Mouse (Mus musculus) layer of hippocampus, postnatal 36 days (tissue): ENCODE results near the gene Noc2l. TPM values are rescaled to one million over a fixed set of nuclear protein-coding genes. Genes with fewer than 3 reads are reported as not detected.

Experiments
- DNase-seq, 2 experiments: peaks; one replicate each; pipeline ENCODE4 v3.0.0; 2022
- total RNA-seq, 2 experiments: library from RNA; stranded (reverse); gene quantifications; 2 replicates each; pipeline ENCODE4 v1.2.3; 2021

Gene Noc2l
- total RNA-seq, 2 experiments from 2014 or later, result 65.7 to 71.6 TPM

DNA sequence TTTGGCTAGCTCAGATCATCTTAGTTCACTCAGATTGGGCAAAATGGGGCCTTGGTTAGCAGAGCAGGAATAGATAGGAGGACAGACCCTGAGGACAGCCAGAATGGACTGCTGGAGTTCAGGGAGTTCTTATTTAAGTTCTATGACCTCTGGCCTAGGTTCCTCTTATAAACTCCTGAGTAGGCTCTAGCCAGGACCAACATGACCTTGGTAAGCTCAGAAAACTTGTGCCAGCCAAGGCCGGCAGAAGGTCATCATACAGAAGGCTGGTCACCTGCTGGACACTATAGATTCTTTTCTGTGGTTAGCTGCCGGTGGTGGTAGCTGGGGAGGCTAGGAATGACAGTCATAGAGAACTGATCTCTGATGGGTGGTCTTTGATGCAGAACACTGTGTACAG, 19.6 kb upstream of the Noc2l start:
- no peak for DNase-seq

DNA sequence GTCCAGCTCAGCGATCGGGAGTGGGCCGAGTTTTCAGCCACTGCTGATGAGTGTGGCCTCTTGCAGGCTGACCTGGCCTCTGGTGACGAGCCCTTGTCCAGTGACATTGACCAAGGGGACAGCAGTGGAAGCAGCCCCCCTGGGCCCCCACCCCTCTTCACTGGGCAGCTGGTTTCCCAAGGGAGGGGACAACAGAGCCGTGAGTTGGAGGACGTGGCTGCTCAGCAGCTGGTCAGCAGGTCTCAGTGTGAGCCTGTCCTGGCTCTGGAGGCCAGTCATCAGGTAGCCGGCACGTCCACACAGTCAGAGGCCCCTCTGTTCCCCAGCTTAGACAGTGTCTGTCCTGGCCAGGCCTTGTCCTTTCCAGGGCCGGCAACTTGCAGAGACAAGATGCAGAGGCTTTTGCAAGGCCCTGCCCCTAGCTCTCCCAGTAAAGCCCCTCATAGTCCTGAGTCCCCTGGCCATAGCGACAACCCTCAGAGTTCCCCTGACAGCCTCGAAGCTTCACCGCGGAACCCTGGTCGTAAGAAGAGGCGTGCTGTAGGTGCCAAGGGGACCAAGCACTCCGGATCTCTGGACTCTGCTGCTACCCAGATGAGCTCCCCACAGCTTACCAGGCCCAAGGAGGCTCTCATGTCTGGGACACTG, 18.7 kb upstream of the Noc2l start:
- DNase-seq, result no peak

DNA sequence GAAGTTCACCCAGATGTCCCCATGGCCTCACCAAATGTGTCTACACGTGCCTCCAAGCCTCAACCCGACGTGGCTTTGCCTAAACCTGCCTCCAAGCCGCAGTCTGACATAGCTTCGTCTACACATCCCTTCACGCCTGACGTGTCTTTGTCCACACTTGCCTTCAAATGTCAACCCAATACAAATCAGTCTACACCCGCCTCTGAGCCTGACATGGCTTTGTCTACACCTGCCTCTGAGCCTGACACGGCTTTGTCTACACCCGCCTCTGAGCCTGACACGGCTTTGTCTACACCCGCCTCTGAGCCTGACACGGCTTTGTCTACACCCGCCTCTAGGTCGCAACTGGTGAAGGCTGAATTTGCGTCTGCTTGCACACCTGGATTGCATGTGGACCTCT, 18.0 kb upstream of the Noc2l start:
- DNase-seq, result no peak

DNA sequence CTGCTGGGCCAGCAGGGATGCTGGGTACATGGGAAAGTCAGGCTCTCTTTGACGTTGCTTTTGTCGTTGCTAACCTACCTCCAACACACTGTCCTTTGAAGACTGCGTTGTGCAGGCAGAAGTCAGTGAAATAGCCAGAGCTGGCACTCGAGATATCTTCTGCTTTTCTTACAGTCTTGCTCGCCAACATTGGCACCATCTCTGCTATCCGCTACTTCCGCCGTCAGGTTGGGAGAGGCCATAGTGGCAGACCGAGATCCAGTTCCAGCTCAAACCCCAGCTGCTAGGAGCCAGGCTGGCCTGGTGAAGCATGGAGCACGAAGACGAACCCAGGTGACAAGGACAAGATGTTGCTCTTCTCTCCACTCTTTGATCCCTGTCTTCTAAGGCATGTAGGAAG, 15.9 kb upstream of the Noc2l start:
- DNase-seq, result no peak

DNA sequence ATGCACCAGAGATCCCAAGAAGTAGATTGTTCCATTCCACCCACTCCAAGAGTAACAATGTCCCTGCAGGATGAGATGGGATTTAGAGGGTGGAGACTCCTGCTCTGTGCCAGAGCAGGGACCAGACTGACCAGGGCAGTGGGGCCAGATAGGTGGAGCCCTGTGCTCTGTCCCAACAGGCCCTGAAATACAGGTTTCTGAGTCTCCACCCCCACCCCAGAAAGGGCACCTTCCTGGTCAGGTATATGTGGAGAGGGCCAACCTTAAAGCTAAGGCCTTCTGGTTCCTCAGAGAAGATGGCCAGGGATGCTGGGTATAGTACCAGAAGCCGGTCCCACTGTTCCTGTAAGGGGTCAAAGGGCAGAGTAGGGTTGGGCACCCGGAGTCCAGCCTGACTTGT, 11.5 kb upstream of the Noc2l start:
- DNase-seq, result no peak

DNA sequence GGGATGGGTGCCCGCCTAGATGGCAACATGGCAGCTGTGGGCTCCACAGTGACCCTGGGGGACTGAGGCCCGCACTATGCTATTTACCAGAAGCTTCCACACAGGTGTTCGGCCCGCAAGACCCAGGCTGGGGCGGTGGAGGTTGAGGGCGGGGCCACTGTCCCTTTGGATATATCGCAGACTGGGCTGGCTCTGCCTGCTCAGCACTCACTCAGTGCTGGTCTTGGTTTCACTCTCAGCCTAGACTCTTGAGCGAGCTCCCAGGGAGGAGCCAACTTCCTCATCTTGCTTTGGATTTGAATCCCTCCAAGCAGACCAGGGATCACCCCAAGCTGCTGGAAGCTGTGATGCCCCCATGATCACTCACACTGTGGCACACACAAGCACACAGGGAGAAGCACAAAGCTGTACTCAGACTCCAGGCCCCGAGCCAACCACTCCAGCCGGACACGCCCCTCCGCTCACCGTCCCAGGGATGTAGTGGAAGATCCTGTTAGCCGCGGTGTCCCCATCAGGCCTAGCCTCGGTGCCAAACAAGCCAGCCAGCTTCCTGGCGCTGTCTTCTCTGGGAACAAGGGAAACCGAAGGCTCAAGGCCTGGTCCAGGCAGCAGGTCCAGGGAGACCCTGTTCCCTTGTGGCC, 7.9 kb upstream of the Noc2l start:
- DNase-seq, result no peak

DNA sequence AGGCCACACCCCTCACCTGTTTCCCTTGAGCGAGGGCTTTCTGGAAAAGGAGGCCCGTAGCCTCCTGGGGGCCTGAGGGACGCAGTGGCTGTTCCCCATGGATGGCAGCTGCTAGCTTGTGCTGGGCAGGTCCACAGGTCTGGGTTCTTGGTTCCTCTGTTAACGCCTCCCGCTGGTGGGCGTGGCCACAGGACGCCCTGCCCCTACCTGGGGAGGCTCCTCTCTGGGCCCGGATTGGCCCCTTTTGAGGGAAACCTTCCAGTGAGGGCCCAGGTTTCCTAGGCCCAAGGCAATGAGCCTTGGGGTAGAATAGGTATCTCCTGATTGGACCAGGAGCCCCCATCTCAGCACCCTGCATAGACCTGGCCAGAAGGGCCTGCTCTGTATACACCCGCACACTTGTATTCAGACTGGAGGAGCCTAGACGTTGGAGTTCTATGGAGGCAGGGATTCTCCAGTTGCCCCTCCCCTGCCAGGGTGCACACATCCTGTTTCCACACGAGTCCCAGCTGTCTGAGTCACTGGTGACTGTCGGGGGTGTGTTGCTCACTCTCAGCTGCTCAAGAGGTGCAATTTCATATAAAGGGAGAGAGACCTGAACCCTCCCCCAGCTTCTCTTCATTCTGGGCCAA, 7.3 kb upstream of the Noc2l start:
- DNase-seq, result no peak

DNA sequence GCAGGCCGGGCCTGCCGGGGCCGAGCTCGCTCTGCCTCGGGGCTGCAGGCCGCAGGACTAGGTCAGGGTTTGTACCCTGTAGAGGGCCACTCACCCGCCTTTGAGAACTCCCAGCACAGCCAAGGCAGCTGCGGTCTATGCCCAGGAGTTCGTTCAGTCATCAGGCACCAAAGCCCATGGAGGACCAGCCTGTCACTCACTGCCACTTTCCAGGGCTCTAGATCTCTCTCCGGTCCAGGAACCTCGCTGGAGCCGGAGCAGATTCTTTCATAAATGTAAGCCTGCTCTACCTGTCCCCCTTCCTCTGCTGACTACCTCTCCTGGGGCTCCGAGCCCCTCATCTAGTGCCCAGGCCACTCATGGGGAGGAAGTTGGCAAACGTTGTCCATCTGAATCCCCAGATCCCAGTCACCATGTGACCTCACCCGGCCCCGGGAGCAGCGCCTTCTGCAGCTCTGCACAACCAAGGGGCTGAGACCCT, 1.7 kb upstream of the Noc2l start:
- no peak for DNase-seq

DNA sequence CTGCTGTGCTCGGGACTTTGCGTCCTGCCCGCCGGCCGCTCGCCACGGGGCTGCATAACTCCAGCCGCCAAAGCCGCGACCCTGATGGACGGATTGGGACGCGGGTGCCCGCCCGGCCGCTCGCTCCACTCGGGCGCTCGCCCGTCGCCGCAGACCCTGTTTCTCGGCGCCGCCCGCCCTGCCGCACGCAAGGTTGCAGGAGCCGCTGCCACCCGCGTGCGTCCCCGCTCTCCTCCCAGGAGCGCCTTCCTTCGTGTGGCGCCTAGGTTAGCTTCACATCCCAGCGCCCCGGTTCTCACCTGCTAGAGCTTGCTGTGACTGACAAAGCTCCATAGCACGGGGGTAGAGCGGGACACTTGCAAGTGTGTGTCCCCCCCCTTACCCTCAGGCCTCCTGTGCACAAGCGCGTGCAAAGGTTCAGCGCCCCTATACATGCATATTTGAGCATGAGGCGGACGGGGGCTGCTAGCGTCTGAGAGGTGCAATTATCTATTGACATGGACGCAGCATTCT, 1.1 kb upstream of the Noc2l start, which contains the start of gene Plekhn1:
TSS of gene Plekhn1 (minus strand) at position 157 of the 513 bp plus-strand sequence.
- DNase-seq, result peak; percentile 65 to 78

DNA sequence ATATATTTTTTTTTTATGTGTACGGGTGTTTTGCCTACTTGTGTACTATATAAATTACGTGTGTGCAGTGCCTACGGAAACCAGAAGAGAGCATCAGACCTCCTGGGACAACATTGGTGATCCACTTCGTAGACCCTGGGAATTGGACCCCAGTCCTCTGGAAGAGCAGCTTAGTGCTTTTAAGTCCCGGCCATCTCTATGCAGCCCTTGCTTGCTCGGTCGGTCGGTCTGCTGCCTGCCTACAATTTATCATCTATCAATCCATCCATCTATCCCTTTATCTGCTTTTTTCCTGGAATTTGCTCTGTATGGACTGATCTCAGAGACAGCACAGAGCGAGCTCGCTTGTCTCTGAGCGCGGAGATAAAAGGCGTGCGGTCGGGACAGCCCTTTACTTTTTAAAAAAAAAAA, 445 bp upstream of the Noc2l start:
- DNase-seq, result no peak

DNA sequence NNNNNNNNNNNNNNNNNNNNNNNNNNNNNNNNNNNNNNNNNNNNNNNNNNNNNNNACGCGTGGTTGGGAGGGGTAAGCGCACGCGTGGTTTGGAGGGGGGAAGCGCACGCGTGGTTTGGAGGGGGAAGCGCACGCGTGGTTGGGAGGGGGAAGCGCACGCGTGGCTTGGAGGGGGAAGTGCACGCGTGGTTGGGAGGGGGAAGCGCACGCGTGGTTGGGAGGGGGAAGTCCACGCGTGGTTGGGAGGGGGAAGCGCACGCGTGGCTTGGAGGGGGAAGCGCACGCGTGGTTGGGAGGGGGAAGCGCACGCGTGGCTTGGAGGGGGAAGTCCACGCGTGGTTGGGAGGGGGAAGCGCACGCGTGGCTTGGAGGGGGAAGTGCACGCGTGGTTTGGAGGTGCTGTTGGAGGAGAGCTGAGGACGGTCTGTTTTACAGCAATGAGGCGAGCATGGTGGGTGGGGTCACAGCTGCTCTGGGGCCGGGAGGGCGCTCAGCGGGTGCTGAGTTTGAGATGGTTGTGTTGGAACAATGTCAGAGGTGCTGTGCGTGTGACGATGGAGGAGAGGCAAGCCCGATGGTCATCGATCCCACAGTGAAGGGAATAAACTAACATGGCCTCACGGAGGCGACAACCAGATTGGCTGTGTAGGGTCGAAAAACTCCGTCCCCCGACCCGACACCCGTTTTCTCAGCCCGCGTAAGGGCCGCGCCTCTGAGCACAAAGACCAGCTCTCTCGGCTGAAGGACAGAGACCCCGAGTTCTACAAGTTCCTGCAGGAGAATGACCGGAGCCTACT, 1.0 kb downstream of the Noc2l start:
- no peak for DNase-seq

DNA sequence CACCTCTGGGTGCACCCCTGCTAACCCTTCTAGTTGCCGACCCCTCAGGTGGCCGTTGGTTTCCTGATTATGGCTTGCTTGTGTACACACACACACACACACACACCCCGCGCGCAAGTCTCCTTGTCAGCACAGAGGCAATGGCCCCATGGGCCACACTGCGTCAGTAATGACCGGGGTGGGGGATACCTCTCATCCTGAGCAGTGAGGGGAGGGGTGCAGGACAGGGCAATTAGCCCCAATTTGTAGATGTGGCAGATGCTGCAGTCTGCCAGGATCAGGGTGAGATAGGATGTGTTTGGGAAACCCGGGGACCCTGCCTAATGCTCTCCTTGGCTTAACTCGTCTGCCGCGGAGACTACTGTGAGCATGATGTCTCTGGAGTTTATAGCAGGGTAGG, 13.8 kb downstream of the Noc2l start:
- no peak for DNase-seq

DNA sequence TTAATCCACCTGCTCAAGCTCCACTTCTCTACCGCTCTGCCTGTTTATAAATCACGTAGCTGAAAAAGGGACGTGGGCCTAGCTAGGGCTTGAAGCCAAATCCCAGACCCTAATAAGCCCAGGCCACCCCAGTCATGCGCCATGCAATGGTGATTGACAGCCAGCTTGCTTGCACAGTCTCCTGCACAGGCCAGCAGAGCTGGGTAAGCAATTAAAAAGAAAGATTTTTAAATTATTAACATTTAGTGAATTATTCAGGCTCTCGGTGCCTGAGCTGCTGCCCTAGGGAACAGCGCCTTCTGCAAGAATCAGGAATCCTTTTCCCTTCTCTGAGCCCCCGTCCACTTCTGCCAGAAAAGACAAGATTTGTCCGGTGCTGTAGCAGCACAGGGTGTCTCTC, 15.3 kb downstream of the Noc2l start:
- no peak for DNase-seq

DNA sequence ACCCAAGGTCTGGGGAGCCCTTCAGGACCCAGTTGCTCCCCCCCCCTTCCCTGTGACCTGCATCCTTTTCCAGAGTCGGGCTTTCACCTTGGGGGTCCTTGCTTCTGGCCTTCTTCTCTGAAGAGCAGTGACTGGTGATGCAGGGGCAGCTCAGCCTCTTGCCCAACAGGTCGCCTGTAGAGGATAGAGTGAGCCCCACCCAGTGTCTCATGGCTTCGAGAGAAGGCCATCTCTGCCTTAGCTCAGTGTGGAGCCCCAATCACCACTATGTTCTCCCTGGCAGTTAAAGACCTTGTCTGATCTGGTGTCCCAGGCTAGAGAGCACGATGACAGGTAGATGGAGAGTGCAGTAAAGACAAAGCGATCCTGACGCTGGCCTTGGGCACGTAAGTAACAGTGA, 16.3 kb downstream of the Noc2l start:
- DNase-seq, result no peak

DNA sequence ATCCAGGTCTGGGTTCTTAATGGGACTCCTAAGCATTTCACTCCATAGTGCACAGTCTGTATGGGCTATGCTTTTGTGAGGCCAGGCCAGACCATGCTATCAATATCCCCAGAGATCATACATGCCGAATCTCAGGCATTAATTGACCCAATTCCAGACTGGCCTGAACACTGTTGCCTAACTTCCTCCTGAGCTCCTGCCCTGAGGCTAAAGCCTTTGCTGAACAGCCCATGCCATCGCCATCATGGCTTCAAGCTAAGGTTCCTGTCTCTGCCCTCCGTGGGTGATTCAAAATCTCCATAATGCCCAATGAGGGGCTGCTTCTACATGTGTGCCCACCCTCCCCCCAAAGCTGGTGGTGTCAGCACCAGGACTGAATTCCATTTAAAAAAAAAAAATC, 16.8 kb downstream of the Noc2l start:
- no peak for DNase-seq

DNA sequence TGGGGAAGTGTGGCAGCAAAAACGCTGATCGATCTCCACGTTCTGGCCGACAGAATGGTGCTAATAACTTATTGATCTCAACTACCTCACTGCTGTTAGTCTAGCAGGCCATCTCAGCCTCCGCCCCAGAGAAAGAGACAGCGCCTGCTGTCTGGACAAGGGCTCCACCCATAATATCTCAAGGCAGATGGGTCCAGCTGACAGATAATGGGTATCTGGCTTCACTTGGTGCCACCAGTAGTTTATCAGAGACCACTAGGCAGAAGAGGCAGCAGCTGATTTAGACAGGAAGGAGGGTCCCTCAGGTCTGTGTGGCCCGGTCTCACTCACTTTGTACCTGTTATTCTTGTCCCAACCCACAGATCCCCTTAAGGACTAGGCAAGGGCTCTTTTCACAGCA, 17.2 kb downstream of the Noc2l start:
- no peak for DNase-seq

DNA sequence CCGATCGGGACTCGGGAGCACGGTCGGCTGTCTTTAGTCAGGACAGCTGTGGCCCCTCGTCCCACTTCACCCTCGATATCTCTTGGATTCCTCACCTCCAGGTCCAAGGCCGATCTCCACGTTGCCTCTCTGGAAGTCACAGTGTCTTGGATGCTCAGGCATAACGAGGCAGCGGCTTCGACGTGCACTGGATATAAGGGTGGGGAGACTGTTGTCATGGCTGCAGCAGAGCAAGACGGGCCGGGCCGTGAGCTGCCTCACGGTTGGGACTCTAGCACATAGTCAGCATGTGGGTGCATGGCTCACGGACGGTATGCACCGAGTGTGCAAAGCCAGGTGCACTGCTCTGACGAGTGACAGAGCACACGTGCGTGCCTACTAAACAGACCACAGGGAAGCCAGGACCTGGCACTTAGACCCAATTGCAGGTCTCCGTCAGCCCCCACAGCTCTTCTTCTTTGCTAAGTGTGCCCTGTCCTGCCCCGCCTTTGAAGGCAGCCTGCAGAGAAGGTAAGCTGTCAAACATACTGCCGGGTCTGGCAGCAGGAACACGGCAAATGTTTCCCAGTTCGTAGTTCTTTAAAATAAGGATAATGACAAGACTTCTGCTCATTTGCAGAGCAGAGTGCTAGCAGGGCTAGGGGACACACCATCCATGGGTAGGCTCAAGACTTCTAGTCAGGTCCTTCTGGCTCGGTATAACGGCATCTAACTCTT, 18.7 kb downstream of the Noc2l start:
- DNase-seq, result no peak

DNA sequence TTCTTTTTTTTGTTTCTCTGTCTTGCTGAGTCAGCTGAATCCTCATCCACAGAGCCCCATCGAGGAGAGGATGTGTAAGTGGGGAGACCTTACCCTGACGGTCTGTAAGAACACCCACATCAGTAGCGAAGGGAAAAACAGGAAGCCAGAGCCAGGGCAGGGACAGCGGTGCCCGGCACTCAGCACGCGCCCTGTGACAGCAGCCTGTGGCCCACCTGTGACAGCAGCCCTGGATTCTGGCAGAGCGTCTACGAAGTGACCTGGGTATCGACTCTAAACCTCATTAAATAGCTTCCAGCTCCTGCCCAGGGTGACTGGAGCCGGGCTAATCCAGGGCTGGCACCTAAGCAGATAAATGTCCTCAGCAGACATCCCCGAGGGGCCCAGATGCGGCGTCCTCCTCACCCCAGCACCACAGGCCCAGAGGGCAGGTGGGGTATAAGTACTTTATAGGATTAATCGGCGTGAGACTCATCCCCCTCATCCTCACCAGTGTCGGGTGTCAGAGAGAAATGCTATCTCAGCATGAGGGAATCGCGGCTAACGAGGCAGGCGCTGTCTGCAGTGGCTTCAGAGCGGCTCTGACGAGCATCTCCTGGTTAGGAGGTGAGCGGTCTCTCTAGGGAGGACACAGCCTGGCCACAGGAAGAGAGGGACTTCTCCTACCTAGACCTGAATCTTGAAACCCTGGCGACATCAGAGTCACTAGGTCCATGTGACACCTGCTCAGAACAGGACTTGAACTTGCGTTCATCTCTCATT, 19.4 kb downstream of the Noc2l start, which contains the start of gene Samd11:
TSS of gene Samd11 (minus strand) at position 580 of the 762 bp plus-strand sequence.
- no peak for DNase-seq
